Mouse (Mus musculus) olfactory bulb, adult 2 months (tissue): ENCODE measurements around the gene Upk3b.

Experiments
- CTCF ChIP-seq: fragments of 200-500 bp; IDR thresholded peaks from 2 replicates; pipeline ENCODE4 v1.5.1; 2012; ENCODE audit warnings: low read depth, mild to moderate bottlenecking, low read length, moderate library complexity; ENCODE audit not compliant: insufficient read depth
- POLR2A ChIP-seq: fragments of 200-500 bp; IDR thresholded peaks from 2 replicates; pipeline ENCODE4 v1.6.1; 2012; ENCODE audit warnings: mild to moderate bottlenecking, low read depth, low read length, moderate library complexity; ENCODE audit not compliant: insufficient read depth

GRCm38 (mm10) chr5:136054301-136055077, 16.2 kb downstream of the Upk3b start, which contains the start of gene Upk3bl:
- TF ChIP-seq CTCF (no peak), POLR2A (no peak)
